Mouse (Mus musculus) bone marrow macrophage, adult 2 months (primary cell): ENCODE measurements around the gene Rasgef1b.

Experiments
- CTCF ChIP-seq: IDR thresholded peaks from 2 replicates; pipeline ENCODE4 v1.5.1; 2012; ENCODE audit warnings: low read depth, mild to moderate bottlenecking, low read length, moderate library complexity
- POLR2A ChIP-seq: IDR thresholded peaks from 2 replicates; pipeline ENCODE4 v1.6.1; 2012; ENCODE audit warnings: mild to moderate bottlenecking, low read depth, low read length, borderline replicate concordance

- TF ChIP-seq POLR2A (no peak), CTCF (no peak)
Measured at GRCm38 (mm10) chr5:99687894-99688293, 41.0 kb downstream of the Rasgef1b start.
